Mouse (Mus musculus): ENCODE measurements around the gene Arsg. TPM values are rescaled to one million over a fixed set of nuclear protein-coding genes. Genes with fewer than 3 reads are reported as not detected.

Gene Arsg
- polyA plus RNA-seq (2016; fragmentation: Nextera tagmentation; extraction: Ambion mirVana) = 2.4 and 2.6 TPM in 2 replicates

DNA sequence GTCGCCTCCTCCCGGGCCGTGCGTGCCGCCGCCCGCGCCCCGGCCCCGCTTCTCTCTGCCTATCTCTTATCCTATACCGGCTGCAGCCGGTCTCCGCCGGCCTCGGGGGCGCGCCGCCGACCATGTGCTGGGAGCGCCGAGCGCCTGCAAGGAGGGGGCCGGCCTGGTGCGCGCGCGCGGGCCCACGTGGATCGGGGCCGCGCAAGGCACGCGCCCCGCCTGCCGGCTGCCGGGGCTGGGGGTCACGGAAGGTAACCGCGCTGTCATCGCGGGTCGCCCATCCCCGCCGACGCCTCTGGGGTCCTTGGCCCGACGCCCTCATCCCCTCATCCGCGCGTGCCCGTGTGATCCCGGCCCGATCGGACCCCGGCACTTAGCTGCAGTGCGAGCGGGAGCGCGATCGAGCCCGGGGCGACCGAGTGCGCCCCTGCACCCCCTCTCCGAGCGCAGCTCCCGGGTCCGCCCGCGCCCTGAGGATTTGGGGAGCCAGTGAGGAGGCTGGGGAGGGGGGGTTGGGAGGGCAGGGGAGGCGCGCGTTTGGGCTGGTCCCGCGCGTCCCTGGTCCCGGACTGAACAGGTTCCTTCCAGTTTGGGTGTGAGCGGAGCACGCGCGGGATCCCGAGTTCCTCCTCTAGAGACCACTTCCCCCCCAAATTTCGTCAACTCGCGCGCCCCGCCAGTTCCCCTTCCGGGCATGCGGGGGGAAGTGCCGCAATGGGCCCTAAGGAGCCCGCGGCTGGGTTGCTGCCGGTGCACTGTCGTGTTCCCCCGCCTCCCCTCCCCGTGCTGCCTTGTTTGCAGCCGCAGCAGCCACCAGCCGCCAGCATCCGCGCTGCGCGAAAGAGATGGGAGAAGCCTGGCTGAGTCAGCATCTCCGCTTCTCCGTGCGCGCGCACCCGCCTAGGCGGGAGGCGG lies at the start of gene Arsg, which contains the start of gene Slc16a6:
Gene Arsg, plus strand, starts transcription at position 204 of the 915 bp plus-strand sequence.
Gene Slc16a6, minus strand, starts transcription at position 428 of the 915 bp plus-strand sequence.
- H3K27me3 ChIP-seq = 0 out of 2 replicates have a peak, but pooled peaks cover 18% of the 10 kb centered on the region
- no peaks in the 10 kb centered on the region for H3K36me3 ChIP-seq (replicated peaks)
- peaks cover 50% of the 10 kb centered on the region for H3K4me1 ChIP-seq
- peak; percentile 90 for ATAC-seq (ENCODE audit: low FRiP score)
- 1% methylated on average over 88 of the region's 111 CpGs for WGBS
- H3K4me2 ChIP-seq = peak within 1 kb of the TSS; percentile 89
- H3K4me3 ChIP-seq (replicated peaks) = peak within 1 kb of the TSS; percentile 75
- H3K9me3 ChIP-seq = no peaks in the 10 kb centered on the region
- peak within 1 kb of the TSS; percentile 94 for H3K9ac ChIP-seq
- H3K27ac ChIP-seq = peak within 1 kb of the TSS; percentile 95

DNA sequence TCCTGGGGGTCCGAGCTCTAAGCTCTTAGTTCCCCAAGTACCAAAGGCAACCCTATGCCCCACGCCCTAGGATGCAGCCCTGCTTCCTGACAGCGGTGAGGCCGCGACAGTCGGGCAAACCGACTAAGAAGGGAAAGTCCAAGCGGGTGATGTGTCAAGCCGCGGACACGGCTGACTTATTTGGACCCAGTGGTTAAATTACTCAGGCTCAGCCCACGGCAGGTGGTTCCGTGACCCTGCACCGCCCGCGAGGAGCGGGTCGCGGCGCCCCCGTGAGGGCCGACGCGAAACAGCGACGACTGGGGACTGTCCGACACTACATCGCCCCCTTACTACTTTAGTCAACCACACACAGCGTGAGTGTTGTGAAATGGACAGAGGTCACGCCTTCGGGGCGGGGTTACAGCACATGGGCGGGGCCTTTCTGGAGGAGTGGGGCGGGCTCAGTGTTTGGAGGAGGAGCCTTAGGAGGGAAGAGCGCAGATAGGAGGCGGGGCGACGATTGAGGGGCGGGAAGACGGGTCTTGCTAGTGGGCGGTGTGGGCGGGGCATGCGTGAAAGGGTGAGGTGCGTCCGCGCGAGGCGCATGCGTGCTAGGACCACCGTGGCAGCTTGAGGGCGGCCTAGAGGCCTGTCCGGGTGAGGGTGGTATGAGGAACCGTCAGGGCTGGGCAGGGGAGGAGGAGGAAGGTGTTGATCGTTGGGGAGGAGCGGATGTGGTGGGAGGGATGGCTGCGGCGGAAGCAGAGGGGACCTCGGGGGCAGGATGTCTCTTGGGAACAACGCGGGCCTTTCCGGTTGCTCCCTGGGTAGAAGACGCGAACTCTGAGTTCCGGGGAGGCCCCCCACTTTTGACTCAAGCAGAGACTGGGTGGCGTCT lies 47.5 kb upstream of the Arsg start, which contains the start of gene Amz2:
Gene Amz2, plus strand, starts transcription at position 555 of the 880 bp plus-strand sequence.
- ATAC-seq (ENCODE audit: low FRiP score) = peak; percentile 97
- Histone ChIP-seq H3K4me1 (peaks cover 10% of the 10 kb centered on the region), H3K9ac (peak within 1 kb of the TSS; percentile 75), H3K4me3 (replicated peaks) (peak within 1 kb of the TSS; percentile 62), H3K27ac (peak within 1 kb of the TSS; percentile 89), H3K36me3 (replicated peaks) (peaks cover 21% of the 10 kb centered on the region), H3K4me2 (peak within 1 kb of the TSS; percentile 67), H3K9me3 (peaks cover 5% of the 10 kb centered on the region), H3K27me3 (no peaks in the 10 kb centered on the region)
- under 1% methylated on average over 65 of the region's 65 CpGs for WGBS

- Histone ChIP-seq H3K4me1 (peaks cover 10% of the 10 kb centered on the region), H3K4me2 (peak overlapping the region; percentile 67), H3K27me3 (no peaks in the 10 kb centered on the region), H3K27ac (peak overlapping the region; percentile 89), H3K4me3 (replicated peaks) (peak overlapping the region; percentile 62), H3K9ac (peak overlapping the region; percentile 75), H3K9me3 (peaks cover 5% of the 10 kb centered on the region), H3K36me3 (replicated peaks) (peaks cover 27% of the 10 kb centered on the region)
- no peak for ATAC-seq (ENCODE audit: low FRiP score)
- WGBS = under 1% methylated on average over 11 of the region's 11 CpGs
These were observed 46.9 kb upstream of the Arsg start for GRCm38 (mm10) chr11:109426272-109426586.

DNA sequence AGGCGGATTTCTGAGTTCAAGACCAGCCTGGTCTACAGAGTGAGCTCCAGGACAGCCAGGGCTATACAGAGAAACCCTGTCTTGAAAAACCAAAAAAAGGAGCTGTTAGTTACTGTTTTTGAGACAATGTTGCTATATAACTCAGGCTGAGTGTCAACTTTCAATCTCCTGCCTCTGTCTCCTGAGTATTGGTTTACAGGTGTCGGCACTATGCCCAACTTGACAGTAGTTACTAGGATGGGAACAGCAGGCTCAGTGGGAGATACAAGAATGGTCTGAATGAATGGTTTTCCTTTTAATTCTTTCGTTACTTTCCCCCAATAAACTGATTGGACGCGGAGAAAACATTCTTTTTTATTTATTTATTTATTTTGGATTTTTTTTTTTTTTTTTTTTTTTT lies 45.8 kb upstream of the Arsg start:
- 97% methylated on average over 5 of the region's 5 CpGs for WGBS
- H3K27ac ChIP-seq = no peak overlapping the region
- no peak for ATAC-seq (ENCODE audit: low FRiP score)
- H3K36me3 ChIP-seq (replicated peaks) = peaks cover 30% of the 10 kb centered on the region
- no peak overlapping the region for H3K4me3 ChIP-seq (replicated peaks)
- no peaks in the 10 kb centered on the region for H3K27me3 ChIP-seq
- no peak overlapping the region for H3K4me2 ChIP-seq
- H3K4me1 ChIP-seq = peaks cover 10% of the 10 kb centered on the region
- no peak overlapping the region for H3K9ac ChIP-seq
- peaks cover 1% of the 10 kb centered on the region; the same call in 1 of the 2 replicates for H3K9me3 ChIP-seq

DNA sequence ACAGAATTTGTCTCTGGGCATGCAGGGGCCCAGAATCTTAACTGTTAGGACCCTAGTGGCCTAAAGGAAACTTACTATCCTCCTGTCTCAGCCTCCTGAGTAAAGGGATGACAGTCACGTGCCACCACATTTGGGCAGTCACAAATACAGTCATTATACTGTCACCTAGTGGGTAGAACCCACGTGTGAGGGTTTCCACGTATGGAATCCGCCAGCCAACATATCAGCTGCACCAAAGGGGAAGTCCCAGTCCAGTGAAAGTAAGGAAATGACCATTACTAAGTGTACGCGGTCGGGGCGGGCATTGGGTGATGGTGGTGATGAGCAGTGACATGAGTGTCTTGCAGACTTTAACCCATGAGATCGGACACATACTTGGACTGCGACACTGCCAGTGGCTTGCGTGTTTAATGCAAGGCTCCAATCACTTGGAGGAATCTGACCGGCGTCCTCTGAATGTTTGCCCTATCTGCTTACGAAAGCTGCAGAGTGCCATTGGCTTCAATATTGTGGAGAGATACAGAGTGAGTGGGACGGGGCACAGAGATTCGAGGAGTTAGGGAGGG lies 38.9 kb upstream of the Arsg start:
- H3K9me3 ChIP-seq = no peaks in the 10 kb centered on the region
- H3K27me3 ChIP-seq = no peaks in the 10 kb centered on the region
- peaks cover 2% of the 10 kb centered on the region for H3K4me1 ChIP-seq
- no peak overlapping the region for H3K4me2 ChIP-seq
- no peak overlapping the region for H3K4me3 ChIP-seq (replicated peaks)
- H3K27ac ChIP-seq = no peak overlapping the region
- H3K9ac ChIP-seq = no peak overlapping the region
- ATAC-seq (ENCODE audit: low FRiP score) = no peak
- 95% methylated on average over 16 of the region's 16 CpGs for WGBS
- peaks cover 66% of the 10 kb centered on the region for H3K36me3 ChIP-seq (replicated peaks)

GRCm38 (mm10) chr11:109436889-109437288 lies 36.3 kb upstream of the Arsg start:
- Histone ChIP-seq H3K36me3 (replicated peaks) (peaks cover 44% of the 10 kb centered on the region), H3K27ac (no peak overlapping the region), H3K9me3 (no peaks in the 10 kb centered on the region), H3K4me3 (replicated peaks) (no peak overlapping the region), H3K4me2 (no peak overlapping the region), H3K9ac (no peak overlapping the region), H3K4me1 (peaks cover 13% of the 10 kb centered on the region), H3K27me3 (peaks cover 7% of the 10 kb centered on the region)
- ATAC-seq (ENCODE audit: low FRiP score) = no peak
- WGBS = 82% methylated on average over 7 of the region's 8 CpGs

GRCm38 (mm10) chr11:109439209-109439608 lies 34.0 kb upstream of the Arsg start:
- H3K36me3 ChIP-seq (replicated peaks) = peaks cover 37% of the 10 kb centered on the region
- peak overlapping the region; percentile 74 for H3K4me2 ChIP-seq
- peak; percentile 44; the same call in 1 of the 2 replicates for ATAC-seq (ENCODE audit: low FRiP score)
- WGBS = 33% methylated on average over 5 of the region's 5 CpGs
- H3K4me1 ChIP-seq = peaks cover 13% of the 10 kb centered on the region
- no peak overlapping the region for H3K27ac ChIP-seq
- no peak overlapping the region for H3K4me3 ChIP-seq (replicated peaks)
- peaks cover 7% of the 10 kb centered on the region for H3K27me3 ChIP-seq
- no peaks in the 10 kb centered on the region for H3K9me3 ChIP-seq
- H3K9ac ChIP-seq = peak overlapping the region; percentile 62; the same call in 1 of the 2 replicates

- Histone ChIP-seq H3K9ac (peak overlapping the region; percentile 62), H3K4me2 (peak overlapping the region; percentile 74), H3K9me3 (no peaks in the 10 kb centered on the region), H3K27ac (no peak overlapping the region), H3K4me3 (replicated peaks) (peak overlapping the region; percentile 43), H3K27me3 (peaks cover 7% of the 10 kb centered on the region), H3K36me3 (replicated peaks) (peaks cover 30% of the 10 kb centered on the region), H3K4me1 (peaks cover 13% of the 10 kb centered on the region)
- ATAC-seq (ENCODE audit: low FRiP score) = peak; percentile 68
- WGBS = 1% methylated on average over 32 of the region's 32 CpGs
These were observed 33.3 kb upstream of the Arsg start for GRCm38 (mm10) chr11:109439829-109440340.

DNA sequence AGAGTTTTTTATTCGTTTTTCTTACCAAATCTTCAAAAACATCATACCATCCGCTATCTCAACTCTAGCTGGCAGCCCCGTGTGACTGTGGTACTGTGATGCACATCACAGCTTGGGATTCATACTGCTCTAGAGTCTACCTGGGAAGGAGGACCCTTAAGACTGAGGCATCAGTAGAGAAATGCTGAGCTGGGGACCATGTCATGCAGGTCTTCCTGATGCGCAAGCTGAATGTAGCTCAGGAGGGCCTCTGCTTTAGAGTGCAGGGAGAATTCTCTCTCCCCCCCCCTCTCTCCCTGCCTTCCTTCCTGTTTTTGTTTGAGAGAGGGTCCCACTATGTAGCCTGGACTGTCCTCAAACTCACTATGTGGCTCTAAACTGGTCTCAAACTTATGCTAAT lies 32.5 kb upstream of the Arsg start:
- WGBS = 66% methylated on average over 4 of the region's 4 CpGs
- no peak overlapping the region for H3K4me3 ChIP-seq (replicated peaks)
- H3K4me1 ChIP-seq = peaks cover 13% of the 10 kb centered on the region
- no peak overlapping the region for H3K9ac ChIP-seq
- no peaks in the 10 kb centered on the region for H3K9me3 ChIP-seq
- peaks cover 23% of the 10 kb centered on the region for H3K36me3 ChIP-seq (replicated peaks)
- no peak for ATAC-seq (ENCODE audit: low FRiP score)
- H3K27ac ChIP-seq = no peak overlapping the region
- peak overlapping the region; percentile 74 for H3K4me2 ChIP-seq
- peaks cover 7% of the 10 kb centered on the region for H3K27me3 ChIP-seq

DNA sequence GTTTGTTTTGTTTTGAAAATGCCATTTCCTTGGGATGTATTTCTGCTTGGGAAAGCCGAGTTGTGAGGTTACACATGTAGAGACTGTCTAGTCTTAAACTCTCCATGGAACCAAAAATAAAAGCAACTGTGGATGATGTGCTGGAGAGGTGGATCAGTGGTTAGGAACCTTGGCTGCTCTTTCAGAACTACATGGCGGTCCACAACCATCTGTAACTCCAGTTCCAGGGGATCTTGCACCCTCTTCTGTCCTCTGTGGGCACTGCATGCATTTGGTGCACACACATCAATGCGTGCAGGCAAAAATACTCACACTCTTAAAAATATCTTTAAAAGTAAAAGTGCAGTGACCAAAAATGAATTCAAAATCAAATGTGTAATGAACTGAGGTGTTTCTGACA lies 32.1 kb upstream of the Arsg start:
- Histone ChIP-seq H3K27me3 (peaks cover 7% of the 10 kb centered on the region), H3K9ac (no peak overlapping the region), H3K4me2 (no peak overlapping the region), H3K4me1 (peaks cover 13% of the 10 kb centered on the region), H3K4me3 (replicated peaks) (no peak overlapping the region), H3K36me3 (replicated peaks) (peaks cover 19% of the 10 kb centered on the region; the same call in 1 of the 2 replicates), H3K27ac (no peak overlapping the region), H3K9me3 (no peaks in the 10 kb centered on the region)
- WGBS = 46% methylated on average over 3 of the region's 3 CpGs
- ATAC-seq (ENCODE audit: low FRiP score) = no peak

GRCm38 (mm10) chr11:109442166-109442730 lies 30.9 kb upstream of the Arsg start:
- Histone ChIP-seq H3K4me1 (peaks cover 13% of the 10 kb centered on the region), H3K27ac (no peak overlapping the region), H3K9ac (no peak overlapping the region), H3K4me3 (replicated peaks) (no peak overlapping the region), H3K36me3 (replicated peaks) (0 out of 2 replicates have a peak, but pooled peaks cover 8% of the 10 kb centered on the region), H3K9me3 (no peaks in the 10 kb centered on the region), H3K4me2 (no peak overlapping the region), H3K27me3 (peaks cover 7% of the 10 kb centered on the region)
- ATAC-seq (ENCODE audit: low FRiP score) = no peak
- 60% methylated on average over 5 of the region's 5 CpGs for WGBS

Data from forebrain, embryonic 12.5 days (tissue).